Mouse (Mus musculus) regulatory T cell (primary cell): ENCODE measurements around the gene Derl3.
"Not testable (repeated sequence)": the region's sequence is repeated elsewhere in the genome, so short reads cannot be mapped to it uniquely, and the experiment has no call there.

Experiments
- in situ Hi-C: fragments of 300-600 bp; cut with MboI, MseI; formaldehyde crosslinking; loops from one replicate; pipeline ENCODE4 v1.15.1; 2025; ENCODE audit warnings: high pct_unique_total_duplicates

The Derl3 gene

GRCm38 (mm10) chr10:75893089-75893750, at the start of gene Derl3:
Derl3 (plus strand) TSS chr10:75893413.
- in situ Hi-C loops: no loop called here

GRCm38 (mm10) chr10:75843898-75844297, 49.3 kb upstream of the Derl3 start:
- in situ Hi-C loops: not testable (repeated sequence)

- in situ Hi-C loops: no loop called here
Measured at GRCm38 (mm10) chr10:75844800-75845199, 48.4 kb upstream of the Derl3 start.

GRCm38 (mm10) chr10:75845306-75845930, 47.8 kb upstream of the Derl3 start:
- in situ Hi-C loops: no loop called here

- in situ Hi-C loops: no loop called here
Measured at GRCm38 (mm10) chr10:75848382-75848781, 44.8 kb upstream of the Derl3 start.

GRCm38 (mm10) chr10:75851076-75851475, 42.1 kb upstream of the Derl3 start:
- in situ Hi-C loops: no loop called here

GRCm38 (mm10) chr10:75851681-75852080, 41.5 kb upstream of the Derl3 start:
- in situ Hi-C loops: no loop called here

GRCm38 (mm10) chr10:75852539-75853125, 40.6 kb upstream of the Derl3 start:
- in situ Hi-C loops: no loop called here

- in situ Hi-C loops: no loop called here
Measured at GRCm38 (mm10) chr10:75853452-75853851, 39.8 kb upstream of the Derl3 start.

- in situ Hi-C loops: no loop called here
Measured at GRCm38 (mm10) chr10:75854096-75854495, 39.1 kb upstream of the Derl3 start.

GRCm38 (mm10) chr10:75854791-75855190, 38.4 kb upstream of the Derl3 start:
- in situ Hi-C loops: loop anchor here (5.0 kb wide), 2 partner anchors 112 to 267 kb away; partner anchors contain the start of gene Ggt5

GRCm38 (mm10) chr10:75855416-75855981, 37.7 kb upstream of the Derl3 start:
- in situ Hi-C loops: loop anchor here (5.0 kb wide), 2 partner anchors 113 to 268 kb away; partner anchors contain the start of gene Ggt5

- in situ Hi-C loops: loop anchor here (5.0 kb wide), 2 partner anchors 114 to 269 kb away; partner anchors contain the start of gene Ggt5
Measured at GRCm38 (mm10) chr10:75856155-75856907, 36.9 kb upstream of the Derl3 start.

- in situ Hi-C loops: loop anchor here (5.0 kb wide), 2 partner anchors 115 to 270 kb away; partner anchors contain the start of gene Ggt5
Measured at GRCm38 (mm10) chr10:75856976-75857375, 36.2 kb upstream of the Derl3 start.

- in situ Hi-C loops: loop anchor here (5.0 kb wide), 2 partner anchors 115 to 270 kb away; partner anchors contain the start of gene Ggt5
Measured at GRCm38 (mm10) chr10:75857598-75857997, 35.6 kb upstream of the Derl3 start.

GRCm38 (mm10) chr10:75859107-75859746, 34.0 kb upstream of the Derl3 start:
- in situ Hi-C loops: loop anchor here (5.0 kb wide), 2 partner anchors 117 to 272 kb away; partner anchors contain the start of gene Ggt5

- in situ Hi-C loops: loop anchor here (5.0 kb wide), 2 partner anchors 118 to 273 kb away; partner anchors contain the start of gene Ggt5
Measured at GRCm38 (mm10) chr10:75859786-75860470, 33.3 kb upstream of the Derl3 start, which contains the start of gene Mif. Mif (minus strand) TSS chr10:75860240.

- in situ Hi-C loops: no loop called here
Measured at GRCm38 (mm10) chr10:75860746-75861145, 32.5 kb upstream of the Derl3 start.

- in situ Hi-C loops: no loop called here
Measured at GRCm38 (mm10) chr10:75861587-75861986, 31.6 kb upstream of the Derl3 start.
